Mouse (Mus musculus) ES-E14 (cell line): Measurements from ENCODE around the gene Actr2. TPM values are rescaled to one million over a fixed set of nuclear protein-coding genes. Genes with fewer than 3 reads are reported as not detected.
"Not testable (repeated sequence)": the region's sequence is repeated elsewhere in the genome, so short reads cannot be mapped to it uniquely, and the experiment has no call there.

ENCODE experiments used
- DNase-seq: peaks from one replicate; pipeline ENCODE4 v3.0.0-alpha.2; 2013; ENCODE audit warnings: low read depth, low spot score
- H3K27ac ChIP-seq: 2 replicates; pipeline ENCODE4 v1.5.1; 2012; ENCODE audit warnings: low read depth, mild to moderate bottlenecking, low read length, moderate library complexity, mixed read lengths; ENCODE audit not compliant: poor library complexity, insufficient read depth, severe bottlenecking
- H3K36me3 ChIP-seq: 2 replicates; pipeline ENCODE4 v1.6.1; 2012; ENCODE audit warnings: mild to moderate bottlenecking, low read length, moderate library complexity, mixed read lengths; ENCODE audit not compliant: control insufficient read depth, poor library complexity, insufficient read depth, severe bottlenecking
- H3K4me1 ChIP-seq, 2 experiments: fragments of 150-350 bp in 1 of 2; sonication (generic) in 1 of 2; 2 replicates each; pipeline ENCODE4 v1.6.1; 2012; ENCODE audit warnings: low read length in 2 of 2, mild to moderate bottlenecking in 1 of 2, mixed read lengths in 1 of 2; ENCODE audit not compliant: control insufficient read depth in 2 of 2, insufficient read depth in 2 of 2, poor library complexity in 1 of 2
- H3K4me3 ChIP-seq, 2 experiments: fragments of 150-350 bp in 1 of 2; sonication (generic) in 1 of 2; 2 replicates each; pipeline ENCODE4 v1.5.1; 2012; ENCODE audit warnings: low read length in 2 of 2, low read depth in 1 of 2, mild to moderate bottlenecking in 1 of 2, mixed read lengths in 1 of 2; ENCODE audit not compliant: insufficient read depth in 1 of 2, poor library complexity in 1 of 2, severe bottlenecking in 1 of 2
- H3K9ac ChIP-seq: 2 replicates; pipeline ENCODE4 v1.6.1; 2012; ENCODE audit warnings: low read depth, mild to moderate bottlenecking, low read length, mixed read lengths; ENCODE audit not compliant: poor library complexity, insufficient read depth, severe bottlenecking
- H3K9me3 ChIP-seq: fragments of 150-350 bp; sonication (generic); 2 replicates; pipeline ENCODE4 v1.6.1; 2012; ENCODE audit warnings: low read depth, mild to moderate bottlenecking, low read length; ENCODE audit not compliant: control insufficient read depth, insufficient read depth
- CHD2 ChIP-seq: IDR thresholded peaks from 2 replicates; pipeline ENCODE4 v1.6.1; 2014; ENCODE audit warnings: mild to moderate bottlenecking, low read depth, low read length, inconsistent platforms
- HCFC1 ChIP-seq: IDR thresholded peaks from 2 replicates; pipeline ENCODE4 v1.6.1; 2012; ENCODE audit warnings: low read length, inconsistent platforms, borderline replicate concordance; ENCODE audit not compliant: insufficient read depth
- MAFK ChIP-seq: IDR thresholded peaks from 2 replicates; pipeline ENCODE4 v1.6.1; 2014; ENCODE audit warnings: mild to moderate bottlenecking, low read depth, low read length, inconsistent platforms; ENCODE audit not compliant: insufficient read depth
- ZC3H11A ChIP-seq: IDR thresholded peaks from 2 replicates; pipeline ENCODE4 v1.6.1; 2012; ENCODE audit warnings: low read depth, mild to moderate bottlenecking, inconsistent platforms, low read length, borderline replicate concordance
- ZNF384 ChIP-seq: IDR thresholded peaks from 2 replicates; pipeline ENCODE4 v1.6.1; 2012; ENCODE audit warnings: low read depth, low read length, inconsistent platforms
- in situ Hi-C, 2 experiments: fragments of 600-800 bp; cut with MboI; formaldehyde crosslinking; loops; one replicate each; pipeline ENCODE4 v1.15.1; 2025; ENCODE audit warnings: low sequenced_read_pairs in 2 of 2, inconsistent platforms in 1 of 2; ENCODE audit not compliant: unreplicated experiment in 2 of 2
- total RNA-seq: library from RNA; depleted of rRNA; stranded (reverse); fragments of 300-350 nt; gene quantifications from 2 replicates; pipeline ENCODE4 v1.2.3, GENCODE M21; 2012

Actr2 gene
- total RNA-seq, 1 experiment = 107 TPM

GRCm38 (mm10) chr11:20064926-20065325, 47.8 kb downstream of the Actr2 start:
- no peaks in the 10 kb centered on the region for H3K9me3 ChIP-seq
- in situ Hi-C loops = loop anchor here in 1 of 2 experiments (10.0 kb wide), 1 partner anchor 230 kb away; no protein-coding TSS in a partner anchor

DNA sequence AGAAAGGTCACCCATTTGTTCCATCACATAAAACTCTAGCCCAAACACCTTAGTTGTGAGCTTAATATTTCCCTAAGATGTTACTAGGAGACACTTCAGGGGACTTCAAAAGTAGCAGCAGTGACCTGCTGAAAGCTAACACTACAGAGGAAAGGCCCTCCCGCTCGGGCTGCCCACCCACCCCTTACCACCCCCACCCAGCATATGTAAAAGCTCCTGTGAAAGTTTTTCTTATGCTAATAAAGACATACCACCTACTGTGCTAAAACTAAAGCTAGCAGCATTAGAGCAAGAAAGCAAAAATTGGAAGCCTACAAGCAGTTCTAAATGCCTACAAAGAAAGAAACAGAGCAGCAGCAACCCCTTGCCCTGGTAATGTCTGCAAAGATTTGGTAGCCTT, 48.6 kb downstream of the Actr2 start:
- not testable (repeated sequence) for H3K4me3 ChIP-seq, H3K9me3 ChIP-seq, DNase-seq, H3K9ac ChIP-seq
- Histone ChIP-seq H3K36me3 (peaks cover 14% of the 10 kb centered on the region), H3K4me1 (peaks cover 16 to 19% of the 10 kb centered on the region in 2 experiments), H3K27ac (peak overlapping the region; percentile 45; the same call in 1 of the 2 replicates)
- in situ Hi-C loops = loop anchor here in 1 of 2 experiments (10.0 kb wide), 1 partner anchor 229 kb away; no protein-coding TSS in a partner anchor

More at GRCm38 (mm10) chr11:20064926-20065325, 47.8 kb downstream of the Actr2 start:
- Histone ChIP-seq H3K4me3 (no peak overlapping the region), H3K9ac (no peak overlapping the region), H3K27ac (peak overlapping the region; percentile 45; the same call in 1 of the 2 replicates), H3K4me1 (peaks cover 13 to 16% of the 10 kb centered on the region in 2 experiments), H3K36me3 (peaks cover 14% of the 10 kb centered on the region)
- no peak for DNase-seq
- TF ChIP-seq ZC3H11A (no peak), MAFK (no peak), CHD2 (no peak), ZNF384 (no peak), HCFC1 (no peak)

GRCm38 (mm10) chr11:20062801-20063200, 49.9 kb downstream of the Actr2 start:
- in situ Hi-C loops = loop anchor here in 1 of 2 experiments (10.0 kb wide), 1 partner anchor 228 kb away; no protein-coding TSS in a partner anchor
- H3K4me1 ChIP-seq = peaks cover 16 to 24% of the 10 kb centered on the region in 2 experiments
- not testable (repeated sequence) for H3K9me3 ChIP-seq, H3K4me3 ChIP-seq, H3K9ac ChIP-seq, DNase-seq
- peaks cover 13% of the 10 kb centered on the region for H3K36me3 ChIP-seq
- 0 out of 2 replicates have a peak overlapping the region, but pooled peaks have one; percentile 17 for H3K27ac ChIP-seq

- no peak for DNase-seq
- H3K9ac ChIP-seq = no peak overlapping the region
- in situ Hi-C loops = loop anchor here in 1 of 2 experiments (10.0 kb wide), 1 partner anchor 225 kb away; no protein-coding TSS in a partner anchor
- peaks cover 12% of the 10 kb centered on the region for H3K36me3 ChIP-seq
- H3K9me3 ChIP-seq = no peaks in the 10 kb centered on the region
- peak overlapping the region; percentile 87 for H3K27ac ChIP-seq
- no peak overlapping the region for H3K4me3 ChIP-seq
- TF ChIP-seq MAFK (no peak), HCFC1 (no peak), ZNF384 (no peak), ZC3H11A (no peak), CHD2 (no peak)
- H3K4me1 ChIP-seq = peaks cover 8 to 23% of the 10 kb centered on the region in 2 experiments
Observed at GRCm38 (mm10) chr11:20059736-20060135, 53.0 kb downstream of the Actr2 start.

DNA sequence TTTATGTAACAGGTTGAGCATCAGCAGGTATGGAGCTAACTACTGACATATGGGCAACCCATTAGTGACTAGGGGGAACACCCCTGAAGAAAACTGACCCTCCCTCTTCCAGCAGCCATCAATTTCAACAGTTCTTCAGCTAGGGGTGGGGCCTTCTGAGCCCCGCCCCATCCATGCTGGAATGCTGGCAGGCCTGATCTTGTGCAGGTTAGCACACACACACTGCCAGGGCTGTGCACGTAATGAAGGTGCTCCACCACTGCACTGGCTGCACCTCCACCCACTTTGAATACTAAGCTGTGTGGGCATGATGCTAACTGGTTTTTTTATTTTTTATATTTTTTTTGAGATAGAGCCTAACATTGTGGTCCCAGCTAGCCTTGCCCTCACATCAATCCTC, 55.3 kb downstream of the Actr2 start:
- no peaks in the 10 kb centered on the region for H3K9me3 ChIP-seq
- peaks cover 12% of the 10 kb centered on the region for H3K36me3 ChIP-seq
- H3K27ac ChIP-seq = no peak overlapping the region
- no peak overlapping the region for H3K9ac ChIP-seq
- TF ChIP-seq ZC3H11A (no peak), MAFK (no peak), ZNF384 (no peak), CHD2 (no peak)
- DNase-seq = no peak
- no peak overlapping the region for H3K4me3 ChIP-seq
- H3K4me1 ChIP-seq = peaks cover 0 to 29% of the 10 kb centered on the region in 2 experiments; a peak in 3 of 4 replicates
- in situ Hi-C loops = no loop called here
